Mouse (Mus musculus): ENCODE data around the gene Ifnar2.

- TF ChIP-seq CTCF (IDR thresholded peaks at IDR 0.05; ENCODE audit: low read depth) = no peak
- no peak for TF ChIP-seq EP300 (IDR thresholded peaks at IDR 0.05; ENCODE audit: low read depth)
Observed at GRCm38 (mm10) chr16:91404187-91404586, 31.6 kb downstream of the Ifnar2 start.
